Mouse (Mus musculus) G1E-ER4 (cell line): ENCODE measurements around the gene Sh3gl3. TPM values are rescaled to one million over a fixed set of nuclear protein-coding genes. Genes with fewer than 3 reads are reported as not detected.

Experiments used
- GATA1 ChIP-seq: IDR thresholded peaks from one replicate; pipeline ENCODE4 v1.8.0; 2012; ENCODE audit warnings: low read length, inconsistent platforms
- polyA plus RNA-seq: library from polyadenylated mRNA; stranded (reverse); fragments of >175 nt; gene quantifications from 2 replicates; pipeline ENCODE4 v1.2.3, GENCODE M21; 2012

Gene Sh3gl3
- polyA plus RNA-seq = not detected in 2 replicates

GRCm38 (mm10) chr7:82173540-82173939 lies at the start of gene Sh3gl3:
TSS of gene Sh3gl3 (plus strand) at chr7:82173840.
- no peak for TF ChIP-seq GATA1

- TF ChIP-seq GATA1 = no peak
Observed at GRCm38 (mm10) chr7:82138196-82138595, 35.4 kb upstream of the Sh3gl3 start.

DNA sequence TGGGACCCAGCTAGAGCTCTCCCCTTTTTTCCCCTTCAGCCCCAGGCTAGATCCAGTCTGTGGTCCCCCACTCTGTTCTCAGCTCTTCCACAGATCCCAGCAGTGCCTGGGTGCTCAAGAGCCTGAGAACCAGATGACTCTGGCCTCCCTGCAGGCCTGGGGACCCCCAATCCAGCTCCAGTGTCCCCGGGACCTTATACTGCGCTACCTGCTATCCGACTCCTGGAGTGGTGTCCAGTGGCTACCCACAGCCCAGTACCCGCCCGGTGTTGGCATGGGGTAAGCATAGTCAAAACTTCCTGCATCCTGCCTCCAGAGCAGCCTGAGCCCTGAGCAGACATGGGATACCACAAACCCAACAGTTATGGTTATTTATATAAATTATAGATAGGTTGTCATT lies 26.5 kb upstream of the Sh3gl3 start:
- no peak for TF ChIP-seq GATA1

DNA sequence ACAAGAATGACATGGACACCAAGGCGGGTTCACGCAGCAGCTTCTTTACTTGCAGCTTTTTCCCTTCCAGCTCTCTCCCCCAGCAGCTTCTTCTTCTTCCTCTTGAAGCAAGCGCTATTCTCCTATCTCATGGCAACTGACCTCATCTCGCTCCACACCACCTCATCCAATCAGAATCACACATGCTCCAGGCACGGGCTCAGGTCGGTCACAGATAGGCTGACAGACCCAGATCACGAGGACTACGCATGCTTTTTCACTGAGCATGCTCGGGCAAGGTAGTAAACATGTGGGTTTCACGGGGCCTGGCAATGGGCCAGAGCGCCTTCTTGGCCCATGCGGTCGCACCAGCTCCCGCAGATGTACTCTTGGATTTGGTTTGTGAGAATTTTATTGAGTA lies 9.0 kb upstream of the Sh3gl3 start:
- TF ChIP-seq GATA1 = no peak

DNA sequence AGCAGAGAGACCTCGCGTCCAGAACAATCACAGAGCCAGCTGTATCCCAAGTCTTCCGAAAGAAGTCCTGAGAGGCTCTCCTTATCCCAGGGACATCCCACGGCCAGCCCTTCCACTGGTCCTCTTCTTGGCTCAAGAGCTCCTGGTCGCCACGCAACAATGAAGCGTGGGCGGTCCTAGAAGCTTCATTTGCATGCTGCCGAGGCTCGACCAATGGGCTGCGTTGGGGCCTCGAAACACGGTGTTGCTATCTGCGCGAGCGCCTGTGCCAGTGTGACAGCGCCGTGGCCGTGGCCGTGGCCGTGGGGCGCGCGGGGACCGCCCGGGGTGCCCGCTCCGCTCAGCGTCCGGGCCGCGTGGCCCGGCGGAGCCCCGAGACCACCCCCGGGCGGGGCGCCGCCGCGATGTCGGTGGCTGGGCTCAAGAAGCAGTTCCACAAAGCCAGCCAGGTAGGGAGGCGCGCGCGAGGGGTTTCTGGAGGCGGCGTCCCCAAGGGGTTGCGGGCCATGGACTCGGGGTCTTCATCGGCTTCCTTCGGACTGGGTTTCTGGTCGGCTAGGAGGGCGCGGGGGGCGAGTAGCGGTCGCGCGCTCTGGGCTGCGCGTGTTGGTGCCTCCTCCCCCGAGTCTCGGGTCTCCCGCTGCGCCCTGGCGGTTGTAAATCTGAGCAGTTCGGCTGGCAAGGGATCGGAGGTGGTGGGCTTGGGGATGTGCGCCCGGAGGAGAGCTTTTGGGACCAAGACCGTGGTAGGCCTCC lies 1.1 kb downstream of the Sh3gl3 start:
- no peak for TF ChIP-seq GATA1

GRCm38 (mm10) chr7:82175327-82175721 lies 1.7 kb downstream of the Sh3gl3 start:
- TF ChIP-seq GATA1 = no peak

- TF ChIP-seq GATA1 = no peak
Observed at GRCm38 (mm10) chr7:82176192-82176591, 2.6 kb downstream of the Sh3gl3 start.

DNA sequence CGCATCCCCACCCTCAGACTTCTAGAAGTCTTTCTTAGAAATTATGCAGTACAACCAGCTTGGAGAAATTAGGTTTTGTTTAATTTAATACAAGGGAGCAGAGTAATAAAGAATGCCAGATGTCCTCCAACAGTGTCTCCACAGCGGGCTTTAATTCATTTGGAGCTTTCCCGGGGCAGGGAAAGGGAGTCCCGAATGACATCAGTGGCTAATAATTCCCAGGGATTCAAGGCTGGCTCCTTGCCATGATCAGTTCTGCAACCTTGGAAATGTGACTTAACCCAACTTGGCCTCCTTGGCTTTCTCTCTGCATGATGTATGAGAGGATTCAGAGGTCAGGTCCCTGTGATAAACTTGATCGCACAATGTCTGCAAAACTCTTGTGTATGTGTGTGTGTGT lies 3.7 kb downstream of the Sh3gl3 start:
- no peak for TF ChIP-seq GATA1

DNA sequence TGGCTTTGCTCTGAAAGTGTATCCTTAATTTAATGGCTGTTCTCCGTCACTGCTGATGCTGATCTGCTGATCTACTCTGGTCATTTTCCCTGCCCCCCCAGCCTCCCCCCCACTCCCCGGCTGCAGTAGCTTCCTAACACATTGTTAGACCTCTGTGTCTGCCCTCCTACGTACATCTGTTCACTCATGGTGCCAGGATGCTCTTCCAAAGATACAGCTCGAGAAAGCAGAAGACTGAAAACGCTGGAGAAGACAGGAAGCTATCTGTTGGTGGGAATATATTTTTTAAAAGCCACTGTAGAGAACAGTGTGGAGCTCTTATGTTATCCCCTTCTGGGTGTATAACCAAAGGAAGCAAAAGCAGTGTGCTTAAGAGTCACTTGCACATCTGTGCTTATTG lies 7.3 kb downstream of the Sh3gl3 start:
- no peak for TF ChIP-seq GATA1

DNA sequence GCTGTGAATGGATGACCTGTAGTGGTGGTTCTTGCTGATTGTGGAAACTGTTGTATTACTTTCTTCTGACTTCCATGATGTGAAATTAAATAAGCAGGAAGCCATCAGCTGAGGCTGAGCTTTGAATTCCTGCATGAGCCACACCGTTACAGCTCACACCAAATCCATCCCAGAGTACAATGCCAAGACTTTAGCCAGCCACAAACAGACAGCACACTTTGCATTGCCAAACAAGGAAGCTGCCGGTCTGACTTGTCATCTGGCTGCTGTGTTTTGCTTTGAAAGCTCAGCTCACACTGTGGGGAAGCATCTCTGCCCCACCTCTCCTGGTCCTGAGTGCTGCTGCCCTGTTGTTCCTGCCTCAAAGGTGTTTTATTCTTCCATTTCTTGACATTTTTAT lies 9.1 kb downstream of the Sh3gl3 start:
- no peak for TF ChIP-seq GATA1

GRCm38 (mm10) chr7:82191604-82192003 lies 18.0 kb downstream of the Sh3gl3 start:
- no peak for TF ChIP-seq GATA1

- TF ChIP-seq GATA1 = no peak
Observed at GRCm38 (mm10) chr7:82192512-82192911, 18.9 kb downstream of the Sh3gl3 start.

GRCm38 (mm10) chr7:82203111-82203510 lies 29.5 kb downstream of the Sh3gl3 start:
- TF ChIP-seq GATA1 = no peak

- TF ChIP-seq GATA1 = no peak
Observed at GRCm38 (mm10) chr7:82204014-82204784, 30.6 kb downstream of the Sh3gl3 start.

DNA sequence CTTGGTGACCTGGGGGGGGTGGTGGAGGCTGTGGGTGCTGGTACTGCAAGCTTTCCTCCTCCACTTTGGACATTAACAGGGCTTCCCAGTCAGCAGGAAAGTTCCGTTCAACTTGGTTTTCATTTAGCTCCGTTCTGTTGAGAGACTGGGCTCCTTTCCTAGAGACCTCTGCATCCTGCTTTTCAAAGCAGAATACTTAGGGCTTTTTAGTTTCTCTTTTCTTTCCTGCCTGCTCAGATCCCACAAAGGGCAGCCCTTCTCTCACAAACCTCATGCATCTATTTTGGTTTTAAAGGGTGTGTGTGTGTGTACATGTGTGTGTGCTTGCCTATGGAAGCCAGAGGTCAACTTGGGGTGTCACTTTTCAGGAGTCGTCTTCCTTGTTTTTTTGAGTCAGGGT lies 31.3 kb downstream of the Sh3gl3 start:
- TF ChIP-seq GATA1 = no peak

DNA sequence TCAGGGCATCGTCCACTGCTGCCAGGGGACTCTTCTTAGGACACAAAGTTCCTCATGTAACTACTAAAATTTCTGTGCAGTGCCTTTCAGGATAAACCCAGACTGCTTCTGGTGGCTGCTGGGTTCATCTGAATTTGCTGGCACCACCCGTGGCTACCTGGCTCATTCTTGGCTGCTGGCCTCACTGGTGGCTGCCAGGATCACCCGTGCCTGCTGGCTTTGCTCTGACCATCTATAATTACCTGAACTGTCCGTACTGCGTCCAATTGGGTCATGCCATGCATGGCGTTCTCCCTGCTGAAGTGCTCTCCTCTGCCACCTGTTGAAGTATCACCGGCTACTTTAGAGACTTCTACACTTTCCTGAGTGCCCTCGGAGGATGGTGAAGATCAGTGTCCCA lies 33.1 kb downstream of the Sh3gl3 start:
- no peak for TF ChIP-seq GATA1
